Mouse (Mus musculus) stomach, postnatal 0 days (tissue): ENCODE data around the gene Klhl5. TPM values are rescaled to one million over a fixed set of nuclear protein-coding genes. Genes with fewer than 3 reads are reported as not detected.
A peak's percentile ranks its signal among the peaks of the same experiment; 100 is the strongest.

Experiments
- ATAC-seq: fragments of 200-750 bp; cut with Nextera tagmentation; 2 replicates; pipeline ENCODE4 v1.8.0; 2017; ENCODE audit not compliant: low FRiP score, low TSS enrichment
- DNase-seq: peaks from one replicate; pipeline ENCODE4 v3.0.0-alpha.2; 2016; ENCODE audit warnings: low spot score
- H3K27ac ChIP-seq: fragments of 300-500 bp; sonication (generic); replicated peaks from 2 replicates; pipeline ENCODE4 v1.5.1; 2014; ENCODE audit warnings: mild to moderate bottlenecking, control low read depth
- H3K27me3 ChIP-seq: fragments of 300-500 bp; sonication (generic); 2 replicates; pipeline ENCODE4 v1.6.1; 2014; ENCODE audit warnings: low read length; ENCODE audit not compliant: control insufficient read depth, insufficient read depth
- H3K36me3 ChIP-seq: fragments of 300-500 bp; sonication (generic); 2 replicates; pipeline ENCODE4 v1.6.1; 2014; ENCODE audit warnings: low read length, mixed read lengths; ENCODE audit not compliant: control insufficient read depth, insufficient read depth
- H3K4me1 ChIP-seq: fragments of 300-500 bp; sonication (generic); replicated peaks from 2 replicates; pipeline ENCODE4 v1.6.1; 2014; ENCODE audit warnings: antibody characterized with exemption; ENCODE audit not compliant: control insufficient read depth, insufficient read depth
- H3K4me2 ChIP-seq: fragments of 300-500 bp; sonication (generic); replicated peaks from 2 replicates; pipeline ENCODE4 v1.6.1; 2014; ENCODE audit warnings: low read depth, mild to moderate bottlenecking, control low read depth, moderate library complexity
- H3K4me3 ChIP-seq: fragments of 300-500 bp; sonication (generic); 2 replicates; pipeline ENCODE4 v1.5.1; 2014; ENCODE audit warnings: low read depth, low read length, control low read depth
- H3K9ac ChIP-seq: fragments of 300-500 bp; sonication (generic); 2 replicates; pipeline ENCODE4 v1.6.1; 2014; ENCODE audit warnings: mild to moderate bottlenecking, low read length, control low read depth, mixed read lengths
- H3K9me3 ChIP-seq: fragments of 300-500 bp; sonication (generic); 2 replicates; pipeline ENCODE4 v1.6.1; 2016; ENCODE audit warnings: low read length; ENCODE audit not compliant: control insufficient read depth
- CTCF ChIP-seq: IDR thresholded peaks from 2 replicates; pipeline ENCODE4 v1.5.1; 2016; ENCODE audit warnings: antibody characterized with exemption, low read depth, mild to moderate bottlenecking, moderate library complexity
- EP300 ChIP-seq: optimal IDR thresholded peaks from 2 replicates; pipeline ENCODE3; 2016; ENCODE audit warnings: antibody characterized with exemption
- WGBS: fragments of 180-500 bp; shearing (Covaris S2); extraction: QIAGEN DNeasy Blood & Tissue Kit; methylation state at CpG from one replicate; pipeline ENCODE4 v1.1.7; 2014; 5-methylcytosine and 5-hydroxymethylcytosine counted together
- polyA plus RNA-seq: library from polyadenylated mRNA; unstranded; fragments of >200 nt; fragmentation: Nextera tagmentation; extraction: Ambion mirVana; gene quantifications from 2 replicates; pipeline ENCODE4 v1.2.1, GENCODE M21; 2015

The Klhl5 gene
- polyA plus RNA-seq, 1 experiment from 2014 or later, result 13.8 TPM

DNA sequence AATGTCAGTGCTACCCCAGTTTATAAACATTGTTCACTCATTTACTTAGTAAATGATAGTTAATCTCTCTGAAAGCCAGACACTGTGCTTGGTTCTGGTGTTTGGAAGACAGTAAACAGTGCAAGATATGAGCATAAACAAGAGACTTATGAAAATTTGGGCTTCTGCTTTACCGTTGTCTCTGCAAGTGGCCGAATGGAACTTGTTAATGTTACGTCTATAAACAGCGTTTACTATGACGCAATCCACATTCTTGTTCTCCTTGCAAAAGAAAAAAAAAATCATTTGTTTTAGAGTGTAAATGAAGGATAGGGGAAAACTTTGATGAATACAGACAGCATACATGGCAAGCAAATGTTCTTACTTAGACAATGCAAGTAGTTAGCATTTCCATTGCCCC lies 15.4 kb upstream of the Klhl5 start, which contains the start of gene Tmem156:
TSS of gene Tmem156 (minus strand) at position 212 of the 400 bp plus-strand sequence.
- ATAC-seq (peak; percentile 15; the same call in 1 of the 2 replicates), DNase-seq (no peak)
- Histone ChIP-seq H3K27me3 (no peaks in the 10 kb centered on the region), H3K4me2 (0 out of 2 replicates have a peak within 1 kb of the TSS, but pooled peaks have one; percentile 11), H3K9me3 (no peaks in the 10 kb centered on the region), H3K4me1 (no peaks in the 10 kb centered on the region; the same call in 1 of the 2 replicates), H3K36me3 (no peaks in the 10 kb centered on the region), H3K4me3 (no peak within 1 kb of the TSS), H3K27ac (peak within 1 kb of the TSS; percentile 35; the same call in 1 of the 2 replicates), H3K9ac (no peak within 1 kb of the TSS)
- TF ChIP-seq CTCF (no peak), EP300 (no peak)
- WGBS, result 21% methylated on average over 5 of the region's 5 CpGs

DNA sequence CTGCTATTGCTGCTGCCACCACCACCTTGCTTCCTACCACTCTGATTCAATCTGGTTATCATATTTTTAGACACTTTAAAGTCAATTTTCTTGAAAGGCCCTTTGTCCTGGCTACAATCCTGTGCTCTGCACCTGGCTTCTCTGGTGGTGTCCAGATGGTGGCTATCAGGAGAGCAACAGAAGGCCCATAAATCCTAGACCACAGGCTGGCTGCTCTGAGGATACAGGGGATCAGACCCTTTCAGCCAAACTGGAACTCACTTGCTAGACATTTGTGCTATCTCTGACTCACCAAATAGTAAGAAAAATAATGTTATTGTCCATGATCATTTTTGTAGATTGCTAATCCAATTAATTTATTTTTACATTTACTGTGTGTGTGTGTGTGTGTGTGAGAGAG lies 13.6 kb upstream of the Klhl5 start:
- Histone ChIP-seq H3K4me3 (no peak overlapping the region), H3K9ac (no peak overlapping the region), H3K27me3 (no peaks in the 10 kb centered on the region), H3K36me3 (no peaks in the 10 kb centered on the region), H3K9me3 (no peaks in the 10 kb centered on the region), H3K4me1 (no peaks in the 10 kb centered on the region; the same call in 1 of the 2 replicates), H3K27ac (no peak overlapping the region), H3K4me2 (no peak overlapping the region)
- ATAC-seq (no peak), DNase-seq (no peak)
- TF ChIP-seq EP300 (no peak), CTCF (no peak)

DNA sequence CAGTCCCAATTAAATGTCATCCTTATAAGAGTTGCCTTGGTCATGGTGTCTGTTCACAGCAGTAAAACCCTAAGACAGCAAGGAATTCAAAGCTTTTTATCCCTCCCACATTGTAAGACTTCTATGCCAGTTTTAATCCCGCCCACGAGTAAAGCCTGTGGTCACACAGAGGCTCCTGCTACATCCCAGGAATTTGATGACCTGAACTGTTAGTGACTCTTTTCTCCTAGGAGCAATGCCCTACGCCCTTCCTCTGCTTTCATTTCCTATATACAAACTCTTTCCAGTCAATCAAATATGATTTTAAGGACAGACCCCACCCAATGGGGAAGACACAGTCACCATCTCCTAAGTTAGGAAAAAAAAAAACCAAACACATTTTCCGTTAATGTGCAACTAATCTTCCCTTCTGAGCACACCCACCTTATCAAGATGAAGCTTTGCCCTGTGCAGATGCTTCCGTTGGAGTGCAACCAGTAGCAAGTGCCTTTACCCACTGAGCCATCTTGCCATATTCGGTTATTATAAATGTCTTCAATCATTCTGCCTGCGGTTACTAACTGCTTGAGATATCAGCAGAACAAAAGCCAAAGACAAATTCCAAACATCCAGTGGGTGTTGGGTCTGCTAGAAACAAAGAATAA lies 12.3 kb upstream of the Klhl5 start:
- Histone ChIP-seq H3K4me3 (no peak overlapping the region), H3K27me3 (no peaks in the 10 kb centered on the region), H3K36me3 (no peaks in the 10 kb centered on the region), H3K4me2 (no peak overlapping the region), H3K27ac (no peak overlapping the region), H3K4me1 (no peaks in the 10 kb centered on the region; the same call in 1 of the 2 replicates), H3K9ac (no peak overlapping the region), H3K9me3 (no peaks in the 10 kb centered on the region)
- WGBS, result 81% methylated on average over 7 of the region's 7 CpGs
- DNase-seq (no peak), ATAC-seq (no peak)
- TF ChIP-seq EP300, result no peak
- no peak for TF ChIP-seq CTCF

DNA sequence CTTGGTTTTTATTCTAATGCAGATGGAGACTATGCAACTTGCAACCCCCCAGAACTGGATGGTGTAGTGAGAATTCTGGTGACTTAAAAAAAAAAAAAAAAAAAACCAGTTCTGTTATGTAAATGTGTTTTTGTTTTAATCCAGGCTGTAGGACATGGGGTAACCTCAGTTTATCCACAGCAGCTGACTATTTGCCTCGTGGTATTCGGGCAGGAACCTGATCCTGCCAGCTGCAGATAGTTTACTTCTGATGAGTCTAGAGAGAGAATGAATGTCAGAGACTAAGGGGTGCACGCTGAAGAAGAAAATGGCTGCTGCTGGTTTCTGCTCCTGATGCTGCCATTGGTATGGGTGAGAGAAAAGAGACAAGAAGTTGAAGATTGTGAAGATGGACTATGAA lies 11.3 kb upstream of the Klhl5 start:
- H3K9me3 ChIP-seq, result no peaks in the 10 kb centered on the region
- DNase-seq (no peak), ATAC-seq (no peak)
- no peaks in the 10 kb centered on the region for H3K27me3 ChIP-seq
- H3K36me3 ChIP-seq, result no peaks in the 10 kb centered on the region
- no peaks in the 10 kb centered on the region; the same call in 1 of the 2 replicates for H3K4me1 ChIP-seq
- H3K4me2 ChIP-seq, result no peak overlapping the region
- no peak overlapping the region for H3K9ac ChIP-seq
- no peak overlapping the region for H3K4me3 ChIP-seq
- TF ChIP-seq EP300 (no peak), CTCF (no peak)
- no peak overlapping the region for H3K27ac ChIP-seq
- 68% methylated on average over 3 of the region's 3 CpGs for WGBS

DNA sequence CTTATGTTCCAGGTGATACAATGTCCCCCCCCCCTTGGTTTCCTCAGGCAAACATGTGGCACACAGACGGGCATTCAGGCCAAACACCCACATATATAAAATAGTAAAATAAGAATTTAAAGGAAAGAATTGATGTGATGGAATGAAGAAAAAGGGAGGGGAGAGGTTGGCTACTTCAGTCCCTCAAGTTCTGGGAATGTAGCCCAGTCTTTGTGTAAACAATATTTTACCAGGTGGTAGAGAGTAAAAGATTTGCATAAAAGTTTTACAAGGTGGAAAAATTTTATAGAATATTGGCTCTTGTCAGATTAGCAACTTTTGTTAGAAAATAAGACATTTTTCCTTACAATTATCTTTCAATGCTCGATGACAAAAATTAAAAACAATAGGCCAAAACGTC lies 10.5 kb upstream of the Klhl5 start:
- no peak for DNase-seq
- WGBS, result 43% methylated on average over 3 of the region's 3 CpGs
- Histone ChIP-seq H3K27ac (no peak overlapping the region), H3K4me1 (no peaks in the 10 kb centered on the region; the same call in 1 of the 2 replicates), H3K9ac (no peak overlapping the region), H3K4me2 (no peak overlapping the region), H3K9me3 (no peaks in the 10 kb centered on the region), H3K27me3 (no peaks in the 10 kb centered on the region), H3K4me3 (no peak overlapping the region), H3K36me3 (no peaks in the 10 kb centered on the region)
- no peak for ATAC-seq
- TF ChIP-seq CTCF (no peak), EP300 (no peak)

DNA sequence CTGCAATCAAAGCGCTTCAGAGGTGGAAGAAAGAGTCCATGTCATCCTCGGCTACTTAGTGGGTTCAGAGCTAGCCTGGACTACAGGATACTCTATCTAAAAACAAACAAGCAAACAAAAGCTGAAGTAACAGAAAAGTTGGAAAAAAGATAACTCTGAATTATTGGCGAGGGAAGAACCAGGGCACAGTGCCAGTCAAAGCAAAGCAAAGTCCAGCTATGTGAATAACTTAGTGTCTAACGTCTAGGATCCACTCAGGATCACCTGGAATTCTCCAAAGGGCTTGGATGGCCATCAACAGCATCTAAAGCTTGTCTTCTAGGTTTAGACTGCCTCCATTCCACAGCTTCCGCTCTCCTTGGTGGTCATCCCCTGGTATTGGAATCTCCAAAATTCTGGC lies 9.9 kb upstream of the Klhl5 start:
- ATAC-seq, result no peak
- Histone ChIP-seq H3K9ac (no peak overlapping the region), H3K4me3 (no peak overlapping the region), H3K36me3 (no peaks in the 10 kb centered on the region), H3K4me2 (no peak overlapping the region), H3K9me3 (no peaks in the 10 kb centered on the region), H3K27me3 (no peaks in the 10 kb centered on the region), H3K4me1 (no peaks in the 10 kb centered on the region; the same call in 1 of the 2 replicates), H3K27ac (no peak overlapping the region)
- 74% methylated on average over 5 of the region's 5 CpGs for WGBS
- no peak for DNase-seq
- TF ChIP-seq EP300, result no peak
- TF ChIP-seq CTCF, result no peak
